Mouse (Mus musculus) neural tube, embryonic 14.5 days (tissue): Measurements from ENCODE around the gene Fads3. TPM values are rescaled to one million over a fixed set of nuclear protein-coding genes. Genes with fewer than 3 reads are reported as not detected.
A peak's percentile ranks its signal among the peaks of the same experiment; 100 is the strongest.

ENCODE experiments used
- ATAC-seq: fragments of 200-750 bp; cut with Nextera tagmentation; 2 replicates; pipeline ENCODE4 v1.8.0; 2017; ENCODE audit warnings: low read depth, mild to moderate bottlenecking, moderate TSS enrichment, moderate library complexity
- H3K27ac ChIP-seq: fragments of 300-500 bp; sonication (generic); 2 replicates; pipeline ENCODE4 v1.5.1; 2014; ENCODE audit warnings: low read depth, mild to moderate bottlenecking, control low read depth, low read length, moderate library complexity, mixed read lengths
- H3K27me3 ChIP-seq: fragments of 300-500 bp; sonication (generic); 2 replicates; pipeline ENCODE4 v1.6.1; 2014; ENCODE audit warnings: low read length; ENCODE audit not compliant: control insufficient read depth, insufficient read depth
- H3K36me3 ChIP-seq: fragments of 300-500 bp; sonication (generic); 2 replicates; pipeline ENCODE4 v1.6.1; 2014; ENCODE audit warnings: low read length, mixed read lengths; ENCODE audit not compliant: control insufficient read depth, insufficient read depth
- H3K4me1 ChIP-seq: fragments of 300-500 bp; sonication (generic); 2 replicates; pipeline ENCODE4 v1.6.1; 2014; ENCODE audit warnings: low read length; ENCODE audit not compliant: control insufficient read depth, insufficient read depth
- H3K4me2 ChIP-seq: fragments of 300-500 bp; sonication (generic); 2 replicates; pipeline ENCODE4 v1.6.1; 2014; ENCODE audit warnings: mild to moderate bottlenecking, low read depth, low read length, control low read depth
- H3K4me3 ChIP-seq: fragments of 300-500 bp; sonication (generic); 2 replicates; pipeline ENCODE4 v1.5.1; 2014; ENCODE audit warnings: low read depth, low read length, control low read depth, mixed read lengths
- H3K9ac ChIP-seq: fragments of 300-500 bp; sonication (generic); replicated peaks from 2 replicates; pipeline ENCODE4 v1.6.1; 2014; ENCODE audit warnings: low read depth, mild to moderate bottlenecking, control low read depth, low read length, mixed read lengths
- H3K9me3 ChIP-seq: fragments of 300-500 bp; sonication (generic); 2 replicates; pipeline ENCODE4 v1.6.1; 2016; ENCODE audit warnings: low read length; ENCODE audit not compliant: control insufficient read depth
- WGBS: fragments of 180-500 bp; shearing (Covaris S2); extraction: QIAGEN DNeasy Blood & Tissue Kit; methylation state at CpG from one replicate; pipeline ENCODE4 v1.1.7; 2014; 5-methylcytosine and 5-hydroxymethylcytosine counted together
- polyA plus RNA-seq: library from polyadenylated mRNA; unstranded; fragments of >200 nt; fragmentation: Nextera tagmentation; extraction: Ambion mirVana; gene quantifications from 2 replicates; pipeline ENCODE4 v1.2.1, GENCODE M21; 2014

The Fads3 gene
- polyA plus RNA-seq, 1 experiment from 2014 or later: 19.3 TPM

DNA sequence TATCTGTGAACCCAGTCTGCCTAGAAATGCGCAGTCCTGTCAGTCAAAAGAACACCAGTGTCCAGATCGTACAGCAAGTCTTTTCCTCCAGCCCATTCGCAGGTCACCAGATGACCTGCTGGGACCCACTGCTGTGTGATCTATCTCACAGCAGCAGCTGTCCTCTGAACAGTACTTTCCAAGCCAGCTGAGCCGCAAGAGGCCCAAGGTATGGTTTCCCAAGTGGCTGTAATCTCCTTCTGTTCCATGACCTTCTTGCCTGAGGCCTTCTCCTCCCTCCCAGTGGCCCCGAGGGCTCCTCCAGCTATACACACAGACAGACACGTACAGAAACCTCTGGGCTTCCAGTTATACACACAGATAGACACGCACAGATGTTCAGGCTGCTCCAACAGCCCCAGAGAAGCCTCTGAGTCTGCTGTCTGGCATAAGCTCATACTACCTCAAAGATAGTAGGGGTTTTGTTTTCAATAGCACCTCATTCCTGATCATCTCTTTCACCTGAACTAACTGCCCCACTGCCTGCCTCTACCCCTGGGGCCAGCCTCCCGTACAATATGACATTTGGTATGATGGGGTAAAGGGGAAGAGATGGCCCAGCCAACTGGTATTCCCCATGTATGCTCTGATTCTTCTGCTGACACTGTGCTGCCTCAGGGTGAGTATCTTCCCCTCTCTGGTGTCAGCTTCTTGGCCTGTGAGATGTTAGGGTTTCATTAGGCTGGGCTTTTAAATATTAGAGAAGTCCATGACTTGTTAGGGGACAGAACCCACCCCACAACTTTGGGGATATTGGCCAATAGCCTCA lies 19.6 kb downstream of the Fads3 start:
- Histone ChIP-seq H3K9me3 (no peaks in the 10 kb centered on the region), H3K27ac (no peak overlapping the region), H3K4me1 (no peaks in the 10 kb centered on the region), H3K9ac (no peak overlapping the region), H3K4me3 (no peak overlapping the region), H3K27me3 (no peaks in the 10 kb centered on the region), H3K4me2 (no peak overlapping the region), H3K36me3 (peaks cover 45% of the 10 kb centered on the region)
- WGBS: 46% methylated on average over 8 of the region's 8 CpGs
- ATAC-seq: no peak

DNA sequence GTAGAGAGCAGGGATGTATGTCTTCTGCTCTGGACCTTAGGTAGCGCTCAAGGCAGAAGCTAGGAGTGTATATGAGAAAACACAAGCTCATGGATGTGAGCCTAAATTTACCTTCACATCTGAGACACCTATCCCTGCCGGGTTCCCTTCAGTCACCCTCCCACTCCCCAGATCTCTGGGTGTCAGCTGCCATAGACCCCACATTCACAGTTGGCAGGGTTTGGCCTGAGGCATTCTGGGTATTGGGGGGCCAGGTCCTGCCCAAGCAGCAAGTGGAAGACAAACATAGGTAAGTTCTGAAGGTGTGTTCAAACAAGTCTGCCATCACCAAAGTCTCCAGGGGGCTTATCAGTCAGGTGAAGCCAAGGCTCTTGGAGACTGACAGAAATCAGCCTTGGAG lies 20.3 kb downstream of the Fads3 start:
- H3K4me2 ChIP-seq: no peak overlapping the region
- H3K9ac ChIP-seq: no peak overlapping the region
- H3K9me3 ChIP-seq: no peaks in the 10 kb centered on the region
- H3K4me1 ChIP-seq: no peaks in the 10 kb centered on the region
- H3K4me3 ChIP-seq: no peak overlapping the region
- H3K36me3 ChIP-seq: peaks cover 47% of the 10 kb centered on the region
- 95% methylated on average over 2 of the region's 2 CpGs for WGBS
- no peaks in the 10 kb centered on the region for H3K27me3 ChIP-seq
- H3K27ac ChIP-seq: no peak overlapping the region
- ATAC-seq: no peak

DNA sequence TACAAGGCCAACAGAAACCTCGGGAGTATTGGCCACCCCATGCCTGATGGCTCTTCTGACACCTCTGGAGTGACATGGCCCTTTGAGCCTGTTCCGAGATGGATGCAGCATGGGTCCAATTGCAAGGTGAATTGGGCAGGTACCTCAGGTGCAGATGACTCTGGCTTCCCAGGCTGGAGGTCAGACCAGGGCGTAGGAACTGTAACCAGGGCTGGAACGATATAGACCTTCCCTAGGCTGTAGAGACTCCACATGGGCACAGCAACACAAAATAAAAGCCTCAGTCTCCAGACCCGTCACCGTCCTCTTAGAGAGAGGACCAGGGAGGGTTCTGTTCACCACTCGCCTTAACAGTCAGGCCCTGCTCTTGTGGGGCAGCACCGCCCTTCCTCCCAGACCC lies 20.9 kb downstream of the Fads3 start:
- 92% methylated on average over 8 of the region's 8 CpGs for WGBS
- Histone ChIP-seq H3K4me2 (no peak overlapping the region), H3K27ac (no peak overlapping the region), H3K36me3 (peaks cover 53% of the 10 kb centered on the region), H3K4me1 (no peaks in the 10 kb centered on the region), H3K4me3 (no peak overlapping the region), H3K27me3 (no peaks in the 10 kb centered on the region), H3K9me3 (no peaks in the 10 kb centered on the region), H3K9ac (no peak overlapping the region)
- no peak for ATAC-seq

DNA sequence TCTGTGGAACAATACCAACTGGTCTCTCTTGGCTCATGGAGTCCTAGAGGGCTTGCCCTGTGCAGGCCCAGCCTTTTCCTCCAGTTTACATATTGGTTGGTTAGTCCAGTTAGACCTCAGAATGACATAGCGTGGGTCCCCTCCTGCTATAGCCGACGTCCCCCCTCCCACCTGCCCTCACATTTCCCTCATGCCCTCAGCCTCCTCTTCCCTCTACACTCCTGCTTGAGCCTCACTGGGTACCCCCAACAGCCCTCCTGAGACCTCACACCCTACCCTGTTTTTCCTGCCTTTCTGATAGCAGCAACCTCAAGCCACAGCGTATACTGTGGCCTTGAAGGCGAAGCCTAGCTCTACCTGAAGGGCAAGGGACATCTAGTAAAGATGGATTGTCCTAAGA lies 21.5 kb downstream of the Fads3 start:
- H3K36me3 ChIP-seq: peaks cover 59% of the 10 kb centered on the region
- H3K9me3 ChIP-seq: no peaks in the 10 kb centered on the region
- no peaks in the 10 kb centered on the region for H3K4me1 ChIP-seq
- H3K27ac ChIP-seq: no peak overlapping the region
- ATAC-seq: no peak
- H3K4me2 ChIP-seq: no peak overlapping the region
- no peak overlapping the region for H3K9ac ChIP-seq
- H3K27me3 ChIP-seq: no peaks in the 10 kb centered on the region
- 93% methylated on average over 5 of the region's 5 CpGs for WGBS
- H3K4me3 ChIP-seq: no peak overlapping the region

DNA sequence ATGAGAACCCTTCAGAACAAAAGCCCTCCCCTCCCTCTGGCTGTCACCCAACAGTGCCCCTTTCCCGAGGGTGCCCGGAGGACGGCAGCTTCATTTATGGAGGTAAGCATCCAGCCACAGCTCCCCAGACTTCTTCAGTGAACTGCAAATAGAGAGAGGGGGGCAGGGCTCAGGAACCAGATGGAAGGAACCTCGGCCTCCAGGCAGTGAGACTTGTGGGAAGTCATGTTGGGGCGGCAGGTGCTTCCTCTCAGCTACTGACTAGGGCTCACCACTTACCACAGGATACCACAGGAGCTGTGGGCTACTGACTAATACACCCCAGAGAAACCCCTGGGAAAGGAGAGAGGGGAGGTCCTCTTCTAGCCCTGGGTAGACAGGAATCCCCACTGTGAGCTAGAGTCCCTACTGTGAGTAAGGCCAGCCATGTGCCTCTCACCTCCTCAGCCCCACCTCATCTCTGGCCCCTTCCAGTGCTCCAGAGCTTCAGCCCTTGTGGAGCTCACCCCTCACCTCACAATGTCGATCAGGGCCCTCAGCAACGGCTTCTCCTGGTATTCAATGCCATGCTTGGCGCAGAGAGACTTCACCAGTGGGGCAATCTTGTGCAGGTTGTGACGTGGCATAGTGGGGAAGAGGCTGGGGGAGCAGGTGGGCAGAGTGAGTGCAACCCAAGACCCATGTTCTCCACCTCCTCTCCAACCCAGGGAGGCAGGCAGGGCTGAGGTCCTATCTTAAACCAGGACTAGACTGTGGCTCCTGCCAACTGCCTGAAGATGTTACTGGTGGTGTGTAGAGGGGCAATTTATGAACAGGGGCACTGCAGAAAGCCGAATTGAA lies 23.0 kb downstream of the Fads3 start:
- H3K4me2 ChIP-seq: no peak overlapping the region
- no peak overlapping the region for H3K27ac ChIP-seq
- no peaks in the 10 kb centered on the region for H3K27me3 ChIP-seq
- no peak overlapping the region for H3K4me3 ChIP-seq
- WGBS: 78% methylated on average over 10 of the region's 10 CpGs
- no peaks in the 10 kb centered on the region for H3K4me1 ChIP-seq
- H3K9me3 ChIP-seq: no peaks in the 10 kb centered on the region
- ATAC-seq: 0 out of 2 replicates have a peak, but pooled peaks have one; percentile 25
- H3K36me3 ChIP-seq: peaks cover 74% of the 10 kb centered on the region
- H3K9ac ChIP-seq: no peak overlapping the region

DNA sequence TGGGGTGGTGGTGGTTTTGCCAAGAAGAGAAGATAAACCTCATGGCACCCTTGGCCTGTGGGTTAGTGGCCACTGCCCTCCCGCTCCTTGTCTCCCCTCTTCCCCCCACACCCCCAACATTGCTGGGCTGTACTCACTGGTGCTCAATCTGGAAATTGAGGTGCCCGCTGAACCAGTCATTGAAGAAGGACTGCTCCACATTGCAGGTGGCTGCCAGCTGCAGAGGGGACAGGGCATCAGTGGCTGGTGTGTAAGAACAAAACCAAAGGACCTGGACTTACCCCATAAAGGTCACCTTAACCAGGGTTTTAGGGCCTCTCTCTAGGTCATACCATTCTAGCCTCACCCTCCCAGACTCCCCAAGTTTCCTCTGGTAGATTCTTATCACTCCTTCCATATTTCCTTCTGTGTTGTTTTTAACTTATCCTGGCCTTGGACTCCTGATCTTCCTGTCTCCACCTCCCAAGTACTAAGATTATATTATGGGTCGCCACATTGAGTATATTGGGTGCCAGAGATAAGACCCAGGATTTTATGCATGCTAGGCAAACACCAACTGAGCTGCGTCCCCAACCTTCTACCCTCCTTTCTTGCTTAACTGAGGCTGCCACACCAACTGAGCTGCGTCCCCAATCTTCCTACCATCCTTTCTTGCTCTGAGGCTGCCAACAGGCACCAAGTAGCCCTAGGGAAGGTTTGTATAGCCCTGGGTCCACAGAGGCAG lies 24.3 kb downstream of the Fads3 start:
- H3K4me2 ChIP-seq: no peak overlapping the region
- no peaks in the 10 kb centered on the region for H3K27me3 ChIP-seq
- no peak overlapping the region for H3K4me3 ChIP-seq
- H3K9me3 ChIP-seq: no peaks in the 10 kb centered on the region
- no peak overlapping the region for H3K9ac ChIP-seq
- H3K4me1 ChIP-seq: no peaks in the 10 kb centered on the region
- 100% methylated on average over 5 of the region's 5 CpGs for WGBS
- H3K36me3 ChIP-seq: peaks cover 85% of the 10 kb centered on the region
- no peak overlapping the region for H3K27ac ChIP-seq
- no peak for ATAC-seq

DNA sequence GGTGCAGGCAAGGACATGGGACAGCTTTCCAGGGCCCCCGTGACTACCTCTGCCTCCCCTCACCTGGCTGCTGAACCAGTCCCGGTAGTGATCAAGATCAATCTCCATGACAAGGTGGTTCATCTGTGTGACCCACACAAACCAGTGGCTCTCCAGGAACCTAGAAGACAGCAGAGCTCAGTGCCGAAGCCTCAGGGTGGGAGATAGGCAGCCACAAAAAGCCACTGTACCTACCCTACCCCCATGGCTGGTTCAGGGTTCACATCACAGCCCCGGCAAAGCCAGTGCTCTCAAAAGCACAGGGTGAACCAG lies 24.8 kb downstream of the Fads3 start:
- ATAC-seq: no peak
- Histone ChIP-seq H3K4me2 (no peak overlapping the region), H3K4me3 (no peak overlapping the region), H3K27ac (no peak overlapping the region), H3K27me3 (no peaks in the 10 kb centered on the region), H3K36me3 (peaks cover 85% of the 10 kb centered on the region), H3K9ac (no peak overlapping the region), H3K4me1 (no peaks in the 10 kb centered on the region), H3K9me3 (no peaks in the 10 kb centered on the region)
- 95% methylated on average over 4 of the region's 4 CpGs for WGBS

DNA sequence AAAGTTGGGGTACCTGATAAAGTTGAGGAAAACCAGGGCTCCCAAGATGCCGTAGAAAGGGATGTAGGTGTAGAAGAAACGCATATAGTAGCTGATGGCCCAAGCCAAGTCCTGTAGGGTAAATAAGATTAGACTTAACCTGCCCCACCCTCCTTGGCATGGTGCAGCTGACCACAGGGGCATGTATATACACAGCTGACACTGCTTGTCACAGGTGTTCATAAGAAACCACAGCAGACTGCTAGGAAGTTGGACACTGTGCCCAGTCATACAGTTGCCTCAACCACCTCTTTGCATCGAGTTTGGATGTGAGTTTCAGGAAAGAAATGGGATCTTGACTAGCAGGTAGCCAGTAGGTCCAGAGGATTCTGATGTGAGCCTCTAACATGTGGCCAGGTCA lies 25.1 kb downstream of the Fads3 start:
- 93% methylated on average over 3 of the region's 3 CpGs for WGBS
- ATAC-seq: no peak
- H3K36me3 ChIP-seq: peaks cover 86% of the 10 kb centered on the region

DNA sequence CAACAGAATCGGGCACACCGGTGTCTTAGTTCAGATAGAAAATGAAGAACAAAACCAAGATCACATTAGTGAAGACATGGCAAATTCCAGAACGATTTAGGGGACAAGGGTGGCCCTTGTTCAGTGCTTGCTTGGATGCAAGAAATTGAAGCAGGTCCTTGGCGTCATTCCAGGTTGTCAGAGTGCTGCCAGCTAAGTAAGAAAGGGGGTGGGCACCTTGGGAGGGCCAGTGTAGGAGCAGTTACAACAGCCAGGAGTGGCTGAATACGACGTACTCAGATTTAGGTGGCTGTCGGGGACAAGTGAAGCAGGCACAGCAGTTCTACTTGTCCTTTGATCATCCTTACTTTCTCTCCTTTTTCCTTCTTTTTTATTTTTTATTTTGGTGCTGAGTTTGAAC lies 26.3 kb downstream of the Fads3 start:
- H3K27me3 ChIP-seq: no peaks in the 10 kb centered on the region
- H3K4me1 ChIP-seq: no peaks in the 10 kb centered on the region
- no peaks in the 10 kb centered on the region for H3K9me3 ChIP-seq
- no peak overlapping the region for H3K9ac ChIP-seq
- 77% methylated on average over 7 of the region's 7 CpGs for WGBS
- H3K4me3 ChIP-seq: no peak overlapping the region
- H3K4me2 ChIP-seq: no peak overlapping the region
- no peak for ATAC-seq
- H3K27ac ChIP-seq: no peak overlapping the region
- H3K36me3 ChIP-seq: peaks cover 83% of the 10 kb centered on the region

More for the DNA sequence above, 25.1 kb downstream of the Fads3 start:
- Histone ChIP-seq H3K4me2 (no peak overlapping the region), H3K4me3 (no peak overlapping the region), H3K4me1 (no peaks in the 10 kb centered on the region), H3K27ac (no peak overlapping the region), H3K9me3 (no peaks in the 10 kb centered on the region), H3K27me3 (no peaks in the 10 kb centered on the region), H3K9ac (no peak overlapping the region)
